Mouse (Mus musculus): ENCODE measurements around the gene Gm17093. TPM values are rescaled to one million over a fixed set of nuclear protein-coding genes. Genes with fewer than 3 reads are reported as not detected.
"Not testable (repeated sequence)": the region's sequence is repeated elsewhere in the genome, so short reads cannot be mapped to it uniquely, and the experiment has no call there.

Gm17093 gene
- not detected in 2 replicates for polyA plus RNA-seq (2015; fragmentation: Nextera tagmentation; extraction: Ambion mirVana)

GRCm38 (mm10) chr14:44517976-44518375, at the start of gene Gm17093:
Gm17093 (plus strand) TSS chr14:44518276.
- H3K27ac ChIP-seq (replicated peaks); H3K9ac ChIP-seq; ATAC-seq (ENCODE audit: insufficient read depth); H3K4me1 ChIP-seq (replicated peaks); H3K27me3 ChIP-seq; H3K9me3 ChIP-seq (replicated peaks); H3K4me3 ChIP-seq (replicated peaks); H3K36me3 ChIP-seq (replicated peaks); H3K4me2 ChIP-seq: not testable (repeated sequence)
- WGBS (ENCODE audit: insufficient replicate concordance), result 63% methylated on average over 5 of the region's 5 CpGs

GRCm38 (mm10) chr14:44492163-44492562, 25.9 kb upstream of the Gm17093 start, which contains the start of gene BC061237:
BC061237 (plus strand) TSS chr14:44492463.
- not testable (repeated sequence) for H3K9me3 ChIP-seq (replicated peaks); H3K27ac ChIP-seq (replicated peaks); H3K4me3 ChIP-seq (replicated peaks); H3K4me1 ChIP-seq (replicated peaks); H3K4me2 ChIP-seq; H3K27me3 ChIP-seq; H3K9ac ChIP-seq; H3K36me3 ChIP-seq (replicated peaks); ATAC-seq (ENCODE audit: insufficient read depth)
- WGBS (ENCODE audit: insufficient replicate concordance), result 93% methylated on average over 1 of the region's 1 CpGs

- 60% methylated on average over 4 of the region's 5 CpGs for WGBS (ENCODE audit: insufficient replicate concordance)
- H3K9ac ChIP-seq; H3K4me1 ChIP-seq (replicated peaks); ATAC-seq (ENCODE audit: insufficient read depth); H3K27me3 ChIP-seq; H3K27ac ChIP-seq (replicated peaks); H3K4me3 ChIP-seq (replicated peaks); H3K4me2 ChIP-seq; H3K9me3 ChIP-seq (replicated peaks); H3K36me3 ChIP-seq (replicated peaks): not testable (repeated sequence)
Observed at GRCm38 (mm10) chr14:44547961-44548360, 29.9 kb downstream of the Gm17093 start.

Other genes with a start within 250 kb of the Gm17093 start
- not detected in 2 replicates for gene Gm8220, start 232.7 kb upstream of the Gm17093 start, polyA plus RNA-seq (2015; fragmentation: Nextera tagmentation; extraction: Ambion mirVana)
- not detected in 2 replicates for gene Gm5930, start 179.7 kb upstream of the Gm17093 start, polyA plus RNA-seq (2015; fragmentation: Nextera tagmentation; extraction: Ambion mirVana)
- gene Gm8229, start 152.9 kb upstream of the Gm17093 start, polyA plus RNA-seq (2015; fragmentation: Nextera tagmentation; extraction: Ambion mirVana), result not detected in 2 replicates
- not detected in 2 replicates for gene Gm3371, start 107.6 kb upstream of the Gm17093 start, polyA plus RNA-seq (2015; fragmentation: Nextera tagmentation; extraction: Ambion mirVana)
- gene Gm8232, start 84.6 kb upstream of the Gm17093 start, polyA plus RNA-seq (2015; fragmentation: Nextera tagmentation; extraction: Ambion mirVana), result not detected in 2 replicates
- not detected in 2 replicates for gene BC061237, start 25.8 kb upstream of the Gm17093 start, polyA plus RNA-seq (2015; fragmentation: Nextera tagmentation; extraction: Ambion mirVana)
- gene Gm8247, start 64.9 kb downstream of the Gm17093 start, polyA plus RNA-seq (2015; fragmentation: Nextera tagmentation; extraction: Ambion mirVana), result not detected in 2 replicates
- not detected in 2 replicates for gene Gm5624, start 109.7 kb downstream of the Gm17093 start, polyA plus RNA-seq (2015; fragmentation: Nextera tagmentation; extraction: Ambion mirVana)
- gene Gm8257, start 188.2 kb downstream of the Gm17093 start, polyA plus RNA-seq (2015; fragmentation: Nextera tagmentation; extraction: Ambion mirVana), result not detected in 2 replicates
- not detected in 2 replicates for gene Gm8267, start 232.1 kb downstream of the Gm17093 start, polyA plus RNA-seq (2015; fragmentation: Nextera tagmentation; extraction: Ambion mirVana)